Comparison of ENCODE assay signal across 15 mouse cellular contexts in the genomic region with DNA sequence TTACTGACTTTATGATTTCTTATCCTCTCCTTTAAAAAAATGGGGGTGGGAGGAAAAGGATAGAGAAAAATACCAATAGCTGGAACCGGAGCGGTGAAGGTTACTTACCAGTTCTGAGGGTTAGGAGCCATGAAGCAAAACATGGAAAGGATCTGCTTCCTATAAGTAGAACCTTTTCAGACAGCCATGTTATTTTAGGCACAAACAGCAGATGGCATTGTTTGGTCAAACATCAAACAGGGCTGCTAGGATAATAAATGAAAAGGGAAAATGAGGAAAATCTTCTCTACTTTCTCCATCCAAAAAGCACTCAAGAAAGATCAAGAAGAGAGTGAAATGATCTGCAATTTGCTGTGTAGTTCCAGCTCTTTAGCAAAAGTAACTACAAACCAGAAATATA.
DNase-seq lines count a peak whose midpoint lies in the region; ATAC-seq and TF ChIP-seq lines count a peak whose summit lies in the region.
"Had no signal": no experiment of that assay in that cellular context is flagged by ENCODE, and none has a peak within 500 bp of the region (broad histone marks: within the 10 kb centered on the region; RNA-seq: fewer than 3 reads in every experiment).

No protein-coding gene starts in this region.

- ATAC-seq in embryonic facial prominence, embryonic 11.5 days (replicated peaks; ENCODE audit: insufficient number of reproducible peaks, low FRiP score, low TSS enrichment, low read depth), result no peak
- no peak for ATAC-seq in lung, embryonic 14.5 days (ENCODE audit: insufficient read depth)
- ATAC-seq: activated CD4-positive, CD25-positive, alpha-beta regulatory T cell, adult 4 months; CD4-positive, CD25-positive, alpha-beta regulatory T cell, adult 4 months; lung, postnatal 0 days had no signal

- H3K9me3 ChIP-seq in embryonic facial prominence, embryonic 11.5 days (replicated peaks; ENCODE audit: control insufficient read depth, low read length), result no peaks in the 10 kb centered on the region
- peaks cover 1% of the 10 kb centered on the region; the same call in 1 of the 2 replicates for H3K9me3 ChIP-seq in embryonic facial prominence, embryonic 10.5 days
- H3K9me3 ChIP-seq in lung, embryonic 14.5 days (ENCODE audit: low read depth, low read length), result no peaks in the 10 kb centered on the region

- no peaks in the 10 kb centered on the region for H3K27me3 ChIP-seq in embryonic facial prominence, embryonic 11.5 days (ENCODE audit: control insufficient read depth, insufficient read depth, low read length)
- no peaks in the 10 kb centered on the region for H3K27me3 ChIP-seq in embryonic facial prominence, embryonic 10.5 days (replicated peaks; ENCODE audit: low read depth, poor library complexity, severe bottlenecking)
- no peaks in the 10 kb centered on the region for H3K27me3 ChIP-seq in lung, embryonic 14.5 days (ENCODE audit: insufficient read depth, low read length)

- H3K4me2 ChIP-seq in embryonic facial prominence, embryonic 11.5 days (ENCODE audit: low read depth, low read length), result no peak overlapping the region
- no peak overlapping the region for H3K4me2 ChIP-seq in lung, embryonic 14.5 days

- H3K36me3 ChIP-seq in embryonic facial prominence, embryonic 11.5 days (replicated peaks; ENCODE audit: control insufficient read depth, insufficient read depth, low read depth, low read length), result no peaks in the 10 kb centered on the region
- H3K36me3 ChIP-seq in embryonic facial prominence, embryonic 10.5 days (replicated peaks), result no peaks in the 10 kb centered on the region
- H3K36me3 ChIP-seq in lung, embryonic 14.5 days (ENCODE audit: insufficient read depth), result no peaks in the 10 kb centered on the region

- WGBS in embryonic facial prominence, embryonic 11.5 days, result 63% methylated on average over 2 of the region's 2 CpGs
- WGBS in embryonic facial prominence, embryonic 10.5 days, result 82% methylated on average over 2 of the region's 2 CpGs
- 68% methylated on average over 2 of the region's 2 CpGs for WGBS in lung, embryonic 14.5 days

- DNase-seq in embryonic facial prominence, embryonic 11.5 days (ENCODE audit: low spot score), result peak; percentile 11
- no peak for DNase-seq in embryonic facial prominence, embryonic 10.5 days (ENCODE audit: low spot score)
- peak; percentile 42 for DNase-seq in lung, embryonic 14.5 days
- no peak for DNase-seq in lung, postnatal 4 days
- DNase-seq in ZHBTc4 (ENCODE audit: low read depth, low spot score), result peak; percentile 5
- peak; percentile 62 for DNase-seq in retina, postnatal 1 day
- no peak for DNase-seq in spleen, postnatal 4 days (ENCODE audit: low spot score in 2 of 2)
- DNase-seq in kidney, postnatal 4 days, result no peak
- DNase-seq: heart, postnatal 4 days; layer of hippocampus, postnatal 36 days; liver; spleen, adult 18-20 months had no signal

- no peak overlapping the region for H3K9ac ChIP-seq in embryonic facial prominence, embryonic 11.5 days (replicated peaks; ENCODE audit: low read length)
- no peak overlapping the region for H3K9ac ChIP-seq in lung, embryonic 14.5 days

- H3K27ac ChIP-seq in embryonic facial prominence, embryonic 11.5 days (replicated peaks; ENCODE audit: low read depth, low read length), result no peak overlapping the region
- no peak overlapping the region for H3K27ac ChIP-seq in embryonic facial prominence, embryonic 10.5 days (replicated peaks)
- no peak overlapping the region for H3K27ac ChIP-seq in lung, embryonic 14.5 days (ENCODE audit: low read depth)

- 0 out of 2 replicates have a peak, but pooled peaks have one; percentile 29 for TF ChIP-seq CTCF in lung, embryonic 14.5 days (IDR thresholded peaks at IDR 0.05; ENCODE audit: low read depth)

- H3K4me1 ChIP-seq in embryonic facial prominence, embryonic 11.5 days (ENCODE audit: control insufficient read depth, insufficient read depth, low read length), result no peaks in the 10 kb centered on the region
- H3K4me1 ChIP-seq in embryonic facial prominence, embryonic 10.5 days, result no peaks in the 10 kb centered on the region
- no peaks in the 10 kb centered on the region for H3K4me1 ChIP-seq in lung, embryonic 14.5 days (ENCODE audit: insufficient read depth)

- H3K4me3 ChIP-seq in embryonic facial prominence, embryonic 11.5 days (ENCODE audit: low read depth, low read length), result no peak overlapping the region
- no peak overlapping the region for H3K4me3 ChIP-seq in embryonic facial prominence, embryonic 10.5 days
- no peak overlapping the region for H3K4me3 ChIP-seq in lung, embryonic 14.5 days (ENCODE audit: low read depth, low read length)

Comparison
In these comparisons a context has a peak if more than half of its experiments do, and no peak if none do; other contexts are left out.
1. DNase-seq: peak in embryonic facial prominence, embryonic 11.5 days (single experiment), lung, embryonic 14.5 days (single experiment), ZHBTc4 (single experiment) and retina, postnatal 1 day (single experiment); none in embryonic facial prominence, embryonic 10.5 days (single experiment), lung, postnatal 4 days (0 of 2), spleen, postnatal 4 days (0 of 2) and kidney, postnatal 4 days (0 of 2).